Mouse (Mus musculus): ENCODE data around the gene Ephb1. TPM values are rescaled to one million over a fixed set of nuclear protein-coding genes. Genes with fewer than 3 reads are reported as not detected.

The Ephb1 gene
- total RNA-seq, 1 experiment from 2014 or later = 3.7 TPM

GRCm38 (mm10) chr9:102243296-102243695 lies 111.2 kb downstream of the Ephb1 start:
- DNase-seq = no peak

DNA sequence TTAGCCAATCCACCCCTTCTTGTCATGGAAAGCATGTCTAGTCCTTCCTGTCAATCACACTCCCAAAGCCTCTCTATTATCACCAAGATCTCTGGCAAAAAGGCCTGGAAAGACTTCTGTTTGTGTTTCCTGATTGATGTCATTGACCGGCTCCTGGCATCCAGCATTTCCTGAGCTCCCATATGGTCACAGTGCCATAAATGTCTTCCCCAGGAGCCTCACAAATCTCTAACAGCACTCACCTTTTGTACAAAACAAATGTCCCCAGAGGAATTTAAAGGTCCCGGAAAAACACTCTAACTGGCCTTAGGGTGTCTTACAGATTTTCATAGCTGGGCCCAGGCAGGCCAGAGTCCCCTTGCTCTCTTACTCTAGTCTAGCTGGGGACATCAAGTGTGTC lies 112.9 kb downstream of the Ephb1 start:
- no peak for DNase-seq

GRCm38 (mm10) chr9:102240215-102240614 lies 114.3 kb downstream of the Ephb1 start:
- DNase-seq = no peak

DNA sequence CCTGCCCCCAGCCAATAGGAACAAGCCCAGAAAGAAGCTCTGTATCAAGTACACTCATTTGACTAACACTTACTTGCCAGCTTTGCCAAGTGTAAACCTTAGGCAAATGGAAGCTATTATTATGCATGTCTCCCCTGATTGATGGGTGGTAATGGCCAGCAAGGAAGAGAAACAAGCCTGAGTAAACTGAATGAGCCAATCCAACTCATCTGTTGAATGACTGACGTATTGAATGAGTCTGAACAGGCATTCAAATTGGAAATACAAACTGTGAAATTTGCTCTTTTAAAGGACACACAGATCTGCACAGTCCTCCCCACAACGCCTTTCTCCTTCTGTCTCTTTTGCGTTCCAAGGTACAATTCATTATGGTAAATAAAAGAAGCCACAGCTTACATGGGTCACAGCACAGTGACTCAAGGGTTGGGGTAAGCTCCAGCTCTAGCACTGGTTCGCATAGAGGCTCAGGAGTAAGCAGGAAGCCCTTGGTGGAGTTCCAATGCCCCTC lies 119.0 kb downstream of the Ephb1 start:
- no peak for DNase-seq

- DNase-seq = no peak
Observed at GRCm38 (mm10) chr9:102231248-102231647, 123.2 kb downstream of the Ephb1 start.

DNA sequence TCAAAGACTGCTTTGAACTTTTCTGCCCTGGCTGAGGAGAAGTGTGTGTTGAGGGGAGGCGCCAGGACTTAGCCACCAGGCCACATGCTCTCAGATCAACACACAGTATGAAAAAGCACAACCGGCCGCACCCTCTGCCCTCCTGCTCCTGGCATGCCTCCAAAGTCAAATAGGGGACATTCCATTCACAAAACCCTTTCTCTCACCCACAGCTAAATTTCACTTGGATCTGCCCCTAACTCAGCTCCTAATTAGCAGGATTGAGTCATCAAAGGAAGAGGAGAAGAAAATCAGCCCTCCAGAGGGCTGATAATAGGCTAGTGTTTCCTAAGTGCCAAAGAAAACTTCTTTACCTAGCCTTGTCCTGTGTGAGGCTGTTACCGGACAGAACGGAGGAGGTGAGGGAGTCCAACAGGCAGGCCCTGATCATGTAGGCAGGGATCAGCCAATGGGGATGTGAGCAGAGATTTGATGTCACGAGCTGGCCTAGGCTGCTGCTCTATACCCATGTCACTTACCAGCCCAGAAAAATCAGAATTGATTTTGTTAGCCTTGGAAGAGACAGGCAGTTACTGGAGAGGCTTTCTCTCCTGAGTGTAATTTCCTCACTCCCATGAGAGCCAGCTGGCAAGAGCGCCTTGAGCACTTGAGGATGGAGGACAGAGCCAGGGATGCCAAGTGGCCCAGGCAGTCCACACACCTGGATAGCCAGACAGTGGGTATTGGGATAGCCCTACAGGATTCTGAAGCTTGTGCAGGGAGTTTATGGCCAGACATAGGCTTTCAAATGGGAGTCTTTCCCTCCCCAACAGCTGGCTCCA lies 137.5 kb downstream of the Ephb1 start:
- DNase-seq = peak; percentile 15

DNA sequence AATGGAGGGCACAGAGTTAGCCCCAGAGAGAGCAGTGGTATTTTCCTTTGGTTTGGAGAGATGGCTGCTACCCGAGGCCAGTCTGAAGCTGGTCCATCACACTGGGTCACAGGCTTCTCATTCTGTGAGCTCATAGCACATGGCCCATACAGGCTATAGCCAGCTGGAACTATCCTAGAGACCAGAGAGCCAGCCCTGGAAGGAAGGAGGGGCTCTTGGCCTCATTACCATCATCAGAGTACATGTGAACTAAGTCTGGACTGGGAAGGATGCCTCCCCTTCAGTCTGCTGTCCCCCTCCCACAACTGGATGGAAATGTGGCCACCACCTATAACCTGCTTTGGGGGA lies 142.5 kb downstream of the Ephb1 start:
- no peak for DNase-seq

DNA sequence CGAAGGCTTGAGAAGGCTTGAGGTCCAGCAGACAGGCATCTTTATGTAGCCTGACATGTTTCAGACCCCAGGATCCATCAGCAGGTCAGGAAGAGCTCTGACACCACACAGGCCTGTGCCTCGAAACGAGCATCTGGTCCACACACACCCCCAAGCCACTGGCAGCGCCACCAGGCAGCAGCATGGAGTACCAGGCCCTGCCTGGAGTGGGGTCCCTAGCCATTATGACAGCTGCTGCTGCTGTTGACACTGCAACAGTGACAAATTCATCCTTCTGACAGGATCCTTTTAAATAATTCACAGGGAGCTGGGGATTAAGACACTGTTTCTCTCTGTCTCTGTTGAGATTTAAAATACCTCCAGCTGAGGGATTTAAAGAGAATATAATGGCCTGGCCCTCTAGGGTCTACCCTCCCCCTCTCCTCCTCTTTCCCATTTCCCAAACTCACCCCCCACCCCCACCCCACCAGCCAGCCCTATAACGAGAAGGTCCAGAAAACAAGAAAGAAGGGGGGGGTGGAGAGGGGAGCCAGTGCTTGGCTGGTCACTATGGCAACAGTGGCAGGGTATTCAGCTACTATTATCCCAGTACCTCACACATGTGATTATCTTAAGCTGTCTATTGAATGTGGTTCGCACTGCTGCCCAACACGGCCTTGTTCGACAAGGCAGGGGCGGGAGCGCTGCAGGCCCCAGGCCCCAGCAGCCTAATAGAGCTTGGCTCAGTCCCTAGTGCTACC lies 143.0 kb downstream of the Ephb1 start:
- DNase-seq = no peak

DNA sequence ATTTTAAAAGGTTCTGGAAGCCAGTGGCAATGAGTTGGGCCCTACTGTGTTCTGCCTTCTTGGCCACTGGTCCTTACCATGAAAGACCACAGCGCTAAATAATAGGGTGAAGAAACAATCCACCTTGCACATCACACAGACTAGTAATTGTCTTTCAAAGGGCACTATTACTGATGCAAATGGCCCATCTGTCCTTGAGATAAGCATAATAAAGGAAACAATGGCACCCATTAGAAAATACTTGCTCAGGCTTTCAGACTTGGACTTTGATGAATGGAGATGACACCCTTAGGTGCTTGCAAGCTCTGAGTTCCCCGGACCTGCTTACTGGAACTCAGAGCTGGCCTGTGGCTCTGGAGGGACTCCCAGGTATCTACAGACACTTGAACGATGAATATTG lies 149.0 kb downstream of the Ephb1 start:
- no peak for DNase-seq

DNA sequence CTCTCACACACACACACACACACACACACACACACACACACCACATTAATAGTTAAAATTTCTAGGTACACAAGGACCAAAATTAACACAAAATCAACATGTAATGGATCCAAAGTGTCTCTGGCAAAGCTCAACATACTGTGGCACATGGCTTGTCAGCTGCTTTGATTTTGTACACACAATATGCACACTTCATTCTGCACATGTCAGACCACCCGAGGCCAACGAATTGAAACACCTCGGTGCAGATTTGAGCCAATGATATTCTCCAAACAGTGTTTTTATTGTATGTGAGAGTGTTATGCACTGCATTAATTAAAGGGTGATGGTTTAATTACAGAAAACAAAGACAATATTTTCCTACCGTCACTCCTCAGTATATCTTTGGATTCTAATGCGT lies 152.6 kb downstream of the Ephb1 start:
- no peak for DNase-seq

DNA sequence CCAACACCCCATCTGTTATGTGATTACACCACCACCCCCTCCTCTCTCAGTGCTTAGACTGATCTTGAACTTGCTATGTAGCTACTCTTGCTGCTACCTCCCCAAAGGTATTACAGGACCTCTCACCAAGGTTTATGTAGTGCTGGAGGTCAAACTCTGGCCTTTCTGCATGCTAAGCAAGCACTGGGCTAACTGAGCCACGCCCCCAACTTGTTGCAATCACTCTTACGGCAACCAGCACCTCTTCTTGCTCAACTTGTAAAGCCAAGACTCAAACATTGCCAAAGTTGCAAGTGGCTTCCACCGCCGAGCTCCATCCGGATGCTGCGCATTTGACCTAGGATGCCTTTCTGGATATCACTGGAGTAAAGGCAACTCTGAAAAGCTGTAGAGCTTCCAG lies 157.6 kb downstream of the Ephb1 start:
- peak; percentile 72 for DNase-seq

- peak; percentile 34 for DNase-seq
Observed at GRCm38 (mm10) chr9:102194063-102194462, 160.4 kb downstream of the Ephb1 start.

- DNase-seq = no peak
Observed at GRCm38 (mm10) chr9:102192724-102193685, 161.5 kb downstream of the Ephb1 start.

DNA sequence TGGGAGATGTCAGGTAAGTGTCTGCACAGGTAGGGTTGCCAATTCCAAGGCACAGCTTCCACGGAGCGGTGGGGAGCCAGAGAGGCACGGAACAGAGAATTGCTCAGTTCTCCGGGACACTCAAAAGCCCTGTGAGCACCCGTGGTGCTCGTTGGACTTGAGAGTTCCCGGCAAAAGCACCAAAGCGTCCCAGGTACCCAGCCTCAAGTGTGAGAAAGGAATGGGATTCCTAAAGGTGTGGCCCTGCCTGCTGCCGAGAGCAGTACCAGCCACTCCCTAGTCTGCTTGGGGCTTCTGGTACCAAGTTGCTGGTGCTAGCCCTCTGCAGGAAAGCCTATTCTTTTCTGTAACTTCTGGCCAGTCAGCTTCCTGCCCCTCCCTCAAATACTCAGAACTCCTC lies 164.4 kb downstream of the Ephb1 start:
- DNase-seq = no peak

- DNase-seq = peak; percentile 90
Observed at GRCm38 (mm10) chr9:102189406-102189805, 165.1 kb downstream of the Ephb1 start.

GRCm38 (mm10) chr9:102183663-102184274 lies 170.7 kb downstream of the Ephb1 start:
- DNase-seq = no peak

GRCm38 (mm10) chr9:102181810-102182490 lies 172.5 kb downstream of the Ephb1 start:
- no peak for DNase-seq

- no peak for DNase-seq
Observed at GRCm38 (mm10) chr9:102181276-102181675, 173.2 kb downstream of the Ephb1 start.

DNA sequence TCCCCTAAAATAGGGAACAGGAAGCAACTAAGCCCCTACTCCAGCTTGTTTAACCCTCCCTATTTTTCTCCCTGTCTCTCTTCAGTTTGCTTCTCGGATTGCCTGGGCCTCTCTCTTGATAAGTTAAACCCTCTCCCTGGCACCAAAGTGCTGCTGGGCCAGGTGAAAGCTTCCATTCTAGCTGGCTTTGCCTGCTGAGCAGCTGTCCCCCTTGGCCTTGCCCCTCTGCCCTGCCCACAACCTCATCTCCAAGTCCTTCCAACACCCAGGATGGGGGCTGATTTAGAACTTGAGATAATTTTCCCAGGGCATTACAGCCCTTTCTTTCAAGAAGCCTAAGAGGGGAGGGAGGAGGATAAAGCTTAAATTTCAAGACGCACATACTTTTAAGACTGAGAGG lies 174.0 kb downstream of the Ephb1 start:
- DNase-seq = no peak

DNA sequence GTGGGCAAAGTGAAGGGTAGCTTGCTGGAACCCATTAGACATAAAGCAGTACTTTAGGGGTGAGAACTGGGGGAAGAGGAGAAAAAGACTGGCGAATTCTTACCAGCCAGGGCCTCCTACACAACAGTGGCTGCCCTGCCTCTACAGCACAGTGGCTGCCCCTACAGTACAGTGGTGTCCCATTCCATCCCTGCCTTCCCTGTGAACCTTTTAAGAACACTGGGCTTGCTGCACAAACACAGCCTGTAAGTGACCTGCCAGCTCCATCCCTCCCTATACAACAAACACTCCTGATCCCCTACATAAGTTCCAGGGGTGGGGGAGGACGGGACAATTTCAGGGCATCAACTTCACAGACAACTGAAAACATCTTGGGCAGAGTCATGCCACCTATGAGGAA lies 174.4 kb downstream of the Ephb1 start:
- no peak for DNase-seq

GRCm38 (mm10) chr9:102169706-102170105 lies 184.8 kb downstream of the Ephb1 start:
- no peak for DNase-seq

Data from adrenal gland, postnatal 14 days (tissue).